Mouse (Mus musculus): ENCODE results near the gene Ksr1.

The Ksr1 gene

GRCm38 (mm10) chr11:79122556-79122955 lies 23.7 kb downstream of the Ksr1 start:
- DNase-seq (ENCODE audit: low spot score) = no peak

- DNase-seq (ENCODE audit: low spot score) = no peak
These were observed 26.1 kb downstream of the Ksr1 start for GRCm38 (mm10) chr11:79120087-79120486.

DNA sequence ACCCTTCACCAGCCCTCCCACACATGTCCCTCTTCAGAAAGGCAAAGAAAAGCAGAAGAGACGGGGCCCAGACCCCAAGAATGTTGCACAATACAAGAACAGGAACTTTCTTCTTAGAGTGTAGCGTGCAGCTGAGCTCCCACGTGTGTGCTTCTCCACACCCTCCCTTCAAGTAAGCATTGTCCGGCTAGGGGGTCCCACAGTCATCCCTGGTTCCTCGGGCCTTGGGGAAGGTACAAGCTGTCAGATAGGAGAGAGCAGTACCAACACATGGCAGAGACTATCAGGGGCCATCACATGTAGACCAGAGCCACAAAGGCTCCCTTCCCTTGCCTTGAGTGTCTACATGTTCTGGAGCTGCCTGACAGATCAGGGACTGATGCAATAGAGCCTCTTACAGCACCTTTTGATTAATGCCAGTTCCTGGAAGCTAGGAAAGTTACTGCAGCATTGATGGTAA lies 27.3 kb downstream of the Ksr1 start:
- DNase-seq (ENCODE audit: low spot score) = no peak

GRCm38 (mm10) chr11:79116665-79117064 lies 29.5 kb downstream of the Ksr1 start:
- DNase-seq (ENCODE audit: low spot score) = no peak

DNA sequence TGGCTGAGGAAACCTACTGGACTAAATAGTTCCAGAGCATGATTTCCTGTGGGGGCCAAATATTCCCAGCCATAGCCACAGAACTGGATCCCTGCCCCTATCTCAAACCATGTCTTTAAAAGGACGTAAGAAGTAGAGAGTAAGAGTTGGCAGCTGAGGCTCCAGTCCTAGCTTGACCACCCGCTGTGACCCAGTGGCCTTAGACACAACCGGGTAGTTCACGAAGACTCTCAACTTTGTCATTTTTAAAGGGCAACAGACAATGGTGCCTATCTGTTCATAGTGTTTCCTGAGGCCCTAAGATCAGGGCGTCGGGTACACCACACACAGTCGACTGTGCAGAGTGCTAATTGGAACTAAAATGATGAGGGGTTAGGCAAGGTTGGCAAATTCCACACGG lies 30.5 kb downstream of the Ksr1 start:
- DNase-seq (ENCODE audit: low spot score) = no peak

DNA sequence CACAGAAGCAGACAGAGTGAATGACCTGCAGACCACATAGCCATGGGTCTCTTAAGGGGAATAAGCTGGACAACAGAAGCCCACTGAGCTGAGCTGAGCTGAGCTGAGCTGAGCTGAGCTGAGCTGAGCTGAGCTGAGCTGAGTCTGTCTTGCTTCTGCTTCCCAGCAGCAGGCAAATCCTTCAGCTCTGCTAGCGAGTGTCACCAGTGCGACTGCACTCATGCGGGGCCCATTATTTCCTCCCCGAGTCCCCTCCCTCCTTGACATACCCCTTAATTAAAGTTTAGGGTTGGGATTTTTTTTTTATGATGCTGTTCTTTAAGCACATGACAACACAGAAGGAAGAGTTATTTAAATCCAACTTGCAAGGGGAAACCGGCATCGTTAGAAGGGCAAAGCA lies 32.1 kb downstream of the Ksr1 start:
- DNase-seq (ENCODE audit: low spot score) = no peak

- no peak for DNase-seq (ENCODE audit: low spot score)
These were observed 32.8 kb downstream of the Ksr1 start for GRCm38 (mm10) chr11:79113397-79113796.

GRCm38 (mm10) chr11:79112559-79113302 lies 33.5 kb downstream of the Ksr1 start:
- DNase-seq (ENCODE audit: low spot score) = no peak

- DNase-seq (ENCODE audit: low spot score) = no peak
These were observed 34.2 kb downstream of the Ksr1 start for GRCm38 (mm10) chr11:79111864-79112558.

- DNase-seq (ENCODE audit: low spot score) = no peak
These were observed 35.8 kb downstream of the Ksr1 start for GRCm38 (mm10) chr11:79110446-79110845.

- DNase-seq (ENCODE audit: low spot score) = no peak
These were observed 38.3 kb downstream of the Ksr1 start for GRCm38 (mm10) chr11:79107934-79108333.

- DNase-seq (ENCODE audit: low spot score) = no peak
These were observed 41.2 kb downstream of the Ksr1 start for GRCm38 (mm10) chr11:79104998-79105397.

DNA sequence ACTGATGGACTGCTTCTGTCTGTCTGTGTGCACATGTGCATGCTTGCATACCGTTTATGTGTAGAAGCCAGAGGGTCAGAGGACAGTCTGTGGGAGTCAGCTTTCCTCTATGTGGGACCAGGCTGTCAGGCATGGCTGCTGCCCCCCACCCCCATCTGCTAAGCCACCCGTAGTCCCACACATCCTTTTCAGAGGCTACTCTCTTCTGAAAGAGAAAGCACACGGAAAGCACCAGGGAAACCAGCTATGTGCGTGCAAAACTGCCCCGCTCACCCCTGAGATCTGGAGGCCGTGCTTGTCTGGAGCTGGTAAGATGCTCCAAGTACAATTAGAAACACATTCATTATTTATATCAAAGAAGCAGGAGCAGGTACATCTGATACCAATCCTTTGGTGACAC lies 41.7 kb downstream of the Ksr1 start:
- DNase-seq (ENCODE audit: low spot score) = no peak

- no peak for DNase-seq (ENCODE audit: low spot score)
These were observed 42.1 kb downstream of the Ksr1 start for GRCm38 (mm10) chr11:79104096-79104495.

GRCm38 (mm10) chr11:79103461-79103869 lies 42.7 kb downstream of the Ksr1 start:
- no peak for DNase-seq (ENCODE audit: low spot score)

- DNase-seq (ENCODE audit: low spot score) = no peak
These were observed 43.9 kb downstream of the Ksr1 start for GRCm38 (mm10) chr11:79102280-79102679.

DNA sequence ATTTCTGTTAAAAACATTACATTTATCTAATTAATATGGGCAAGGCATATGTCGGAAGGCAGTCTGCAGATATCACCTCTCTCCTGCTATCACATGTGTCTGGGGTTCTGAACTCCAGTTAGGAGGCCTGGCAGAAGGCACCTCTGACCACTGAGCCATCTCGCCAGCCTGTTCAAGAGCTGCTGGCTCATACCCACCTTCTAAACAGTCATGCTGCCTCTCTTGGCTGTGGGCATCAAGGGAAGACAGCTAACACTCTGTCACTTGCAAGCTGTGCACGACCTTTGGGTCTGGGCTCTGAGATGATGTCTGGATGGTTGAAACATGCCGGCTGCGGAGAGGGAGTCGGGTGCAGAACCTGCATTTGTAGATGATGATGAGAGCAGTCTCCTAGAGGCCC lies 44.6 kb downstream of the Ksr1 start:
- no peak for DNase-seq (ENCODE audit: low spot score)

GRCm38 (mm10) chr11:79099032-79099431 lies 47.2 kb downstream of the Ksr1 start:
- DNase-seq (ENCODE audit: low spot score) = no peak

GRCm38 (mm10) chr11:79097736-79098135 lies 48.5 kb downstream of the Ksr1 start:
- DNase-seq (ENCODE audit: low spot score) = no peak

DNA sequence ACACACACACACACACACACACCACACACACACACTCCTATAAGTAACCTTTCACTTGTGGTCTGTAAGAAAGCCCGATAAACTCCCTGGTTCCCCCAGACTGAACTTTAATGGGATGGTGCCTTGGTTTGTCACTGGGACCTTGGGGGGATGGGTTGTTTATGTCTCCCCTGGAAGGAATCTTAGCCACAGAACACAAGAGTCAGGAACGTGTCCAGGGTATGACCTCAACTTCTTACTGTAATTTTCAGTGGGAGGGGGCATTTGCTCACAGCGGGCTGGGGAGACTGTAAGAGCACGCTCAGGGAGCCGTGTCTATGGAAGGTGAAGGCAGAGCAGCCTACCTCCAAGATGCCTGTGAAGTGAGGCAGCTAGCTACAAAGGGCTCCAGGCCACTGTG lies 49.5 kb downstream of the Ksr1 start:
- DNase-seq (ENCODE audit: low spot score) = no peak

GRCm38 (mm10) chr11:79095713-79096112 lies 50.5 kb downstream of the Ksr1 start:
- DNase-seq (ENCODE audit: low spot score) = no peak

GRCm38 (mm10) chr11:79094727-79095126 lies 51.5 kb downstream of the Ksr1 start:
- no peak for DNase-seq (ENCODE audit: low spot score)

- DNase-seq (ENCODE audit: low spot score) = no peak
These were observed 52.1 kb downstream of the Ksr1 start for GRCm38 (mm10) chr11:79093986-79094695.

All from ovary, postnatal 10 days (tissue).